Mouse (Mus musculus): ENCODE results near the gene Pfkm.

Pfkm gene

DNA sequence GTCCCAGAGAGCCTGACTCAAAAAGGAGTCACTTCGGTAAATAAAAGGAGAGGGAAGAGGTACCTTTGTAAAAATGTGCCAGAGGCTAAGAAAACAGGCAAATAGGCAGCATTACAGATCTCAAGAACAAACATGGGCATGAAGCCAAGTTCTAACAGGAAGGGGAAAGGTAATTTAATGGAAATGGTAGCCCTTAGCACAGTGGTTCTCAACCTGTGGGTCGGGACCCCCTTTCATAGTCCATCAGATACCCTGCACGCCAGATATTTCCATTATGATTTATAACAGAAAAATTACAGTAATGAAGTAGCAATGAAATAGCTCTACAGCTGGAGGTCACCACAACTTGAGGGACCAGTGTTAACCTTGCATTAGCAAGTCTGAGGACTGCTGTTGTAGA is 84.9 kb downstream of the Pfkm start:
- no peak for DNase-seq

- DNase-seq, result no peak
Measured at GRCm38 (mm10) chr15:98180567-98181131, 88.3 kb downstream of the Pfkm start.

GRCm38 (mm10) chr15:98181132-98181711 is 88.8 kb downstream of the Pfkm start:
- DNase-seq, result peak; percentile 93

Data from kidney, adult 11 months (tissue).